Mouse (Mus musculus) brain, embryonic 14.5 days (tissue): Measurements from ENCODE around the gene Aspg.

Source experiments
- CTCF ChIP-seq: fragments of 200-500 bp; IDR thresholded peaks from 2 replicates; pipeline ENCODE4 v1.5.1; 2012; ENCODE audit warnings: inconsistent platforms, mild to moderate bottlenecking, moderate library complexity, borderline replicate concordance; ENCODE audit not compliant: insufficient read depth, insufficient read length; ENCODE audit errors: extremely low read depth
- POLR2A ChIP-seq: fragments of 200-500 bp; IDR thresholded peaks from 2 replicates; pipeline ENCODE4 v1.6.1; 2012; ENCODE audit warnings: mild to moderate bottlenecking, inconsistent platforms, borderline replicate concordance; ENCODE audit not compliant: poor library complexity, insufficient read depth, insufficient read length, severe bottlenecking; ENCODE audit errors: extremely low read depth

GRCm38 (mm10) chr12:112109701-112110100 is 3.2 kb downstream of the Aspg start:
- TF ChIP-seq POLR2A (no peak), CTCF (no peak)
